Mouse (Mus musculus) megakaryocyte, embryonic 14.5 days (primary cell): ENCODE results near the gene Nxnl2.
"Not testable (repeated sequence)": the region's sequence is repeated elsewhere in the genome, so short reads cannot be mapped to it uniquely, and the experiment has no call there.

ENCODE experiments used
- FLI1 ChIP-seq: IDR thresholded peaks from 2 replicates; pipeline ENCODE4 v1.6.1; 2012; ENCODE audit warnings: low read length, inconsistent platforms, mixed read lengths
- GATA1 ChIP-seq: IDR thresholded peaks from 3 replicates; pipeline ENCODE4 v1.6.1; 2012; ENCODE audit warnings: mixed read lengths, low read length, inconsistent platforms, borderline replicate concordance

- TF ChIP-seq GATA1, FLI1: not testable (repeated sequence)
These were observed 32.0 kb downstream of the Nxnl2 start for GRCm38 (mm10) chr13:51202844-51203173.
